Mouse (Mus musculus) kidney, postnatal 0 days (tissue): ENCODE measurements around the gene Nfia. TPM values are rescaled to one million over a fixed set of nuclear protein-coding genes. Genes with fewer than 3 reads are reported as not detected.

ENCODE experiments used
- ATAC-seq: fragments of 200-750 bp; cut with Nextera tagmentation; replicated peaks from 2 replicates; pipeline ENCODE4 v1.8.0; 2017; ENCODE audit warnings: low read depth, moderate number of reproducible peaks, moderate TSS enrichment, moderate library complexity; ENCODE audit not compliant: low FRiP score
- DNase-seq: peaks from one replicate; pipeline ENCODE4 v3.0.0-alpha.2; 2016; ENCODE audit warnings: low spot score
- H3K27ac ChIP-seq: fragments of 300-500 bp; sonication (generic); 2 replicates; pipeline ENCODE4 v1.5.1; 2014; ENCODE audit warnings: mild to moderate bottlenecking
- H3K27me3 ChIP-seq: fragments of 300-500 bp; sonication (generic); 2 replicates; pipeline ENCODE4 v1.6.1; 2014; ENCODE audit warnings: low read length, mixed read lengths; ENCODE audit not compliant: insufficient read depth
- H3K36me3 ChIP-seq: fragments of 300-500 bp; sonication (generic); 2 replicates; pipeline ENCODE4 v1.6.1; 2014; ENCODE audit warnings: low read length, mixed read lengths; ENCODE audit not compliant: insufficient read depth
- H3K4me1 ChIP-seq: fragments of 300-500 bp; sonication (generic); replicated peaks from 2 replicates; pipeline ENCODE4 v1.6.1; 2014; ENCODE audit warnings: antibody characterized with exemption, low read length, mixed read lengths; ENCODE audit not compliant: insufficient read depth
- H3K4me2 ChIP-seq: fragments of 300-500 bp; sonication (generic); 2 replicates; pipeline ENCODE4 v1.6.1; 2014; ENCODE audit warnings: mild to moderate bottlenecking, low read length, moderate library complexity, mixed read lengths
- H3K4me3 ChIP-seq: fragments of 300-500 bp; sonication (generic); replicated peaks from 2 replicates; pipeline ENCODE4 v1.5.1; 2014; ENCODE audit warnings: low read depth, low read length
- H3K9ac ChIP-seq: fragments of 300-500 bp; sonication (generic); 2 replicates; pipeline ENCODE4 v1.6.1; 2014; ENCODE audit warnings: low read depth, low read length
- H3K9me3 ChIP-seq: fragments of 300-500 bp; sonication (generic); replicated peaks from 2 replicates; pipeline ENCODE4 v1.6.1; 2016; ENCODE audit warnings: low read length, inconsistent platforms, mixed read lengths
- CTCF ChIP-seq: IDR thresholded peaks from 2 replicates; pipeline ENCODE4 v1.5.1; 2016; ENCODE audit warnings: antibody characterized with exemption, low read depth, mild to moderate bottlenecking, moderate library complexity
- WGBS: fragments of 180-500 bp; shearing (Covaris S2); extraction: QIAGEN DNeasy Blood & Tissue Kit; methylation state at CpG from one replicate; pipeline ENCODE4 v1.1.7; 2014; 5-methylcytosine and 5-hydroxymethylcytosine counted together
- polyA plus RNA-seq: library from polyadenylated mRNA; unstranded; fragments of >200 nt; fragmentation: Nextera tagmentation; extraction: Ambion mirVana; gene quantifications from 2 replicates; pipeline ENCODE4 v1.2.1, GENCODE M21; 2015

Nfia gene
- polyA plus RNA-seq, 1 experiment from 2014 or later: 25.9 TPM

GRCm38 (mm10) chr4:97820474-97821259, 48.1 kb downstream of the Nfia start:
- Histone ChIP-seq H3K27me3 (no peaks in the 10 kb centered on the region), H3K4me1 (no peaks in the 10 kb centered on the region), H3K9ac (no peak overlapping the region), H3K9me3 (no peaks in the 10 kb centered on the region), H3K4me3 (no peak overlapping the region), H3K27ac (no peak overlapping the region), H3K36me3 (no peaks in the 10 kb centered on the region), H3K4me2 (no peak overlapping the region)
- DNase-seq: no peak
- no peak for ATAC-seq
- no peak for TF ChIP-seq CTCF
- 53% methylated on average over 4 of the region's 4 CpGs for WGBS

- ATAC-seq (no peak), DNase-seq (no peak)
- H3K27me3 ChIP-seq: no peaks in the 10 kb centered on the region
- no peak overlapping the region for H3K4me2 ChIP-seq
- WGBS: 71% methylated on average over 4 of the region's 4 CpGs
- H3K4me3 ChIP-seq: no peak overlapping the region
- no peak overlapping the region for H3K27ac ChIP-seq
- H3K36me3 ChIP-seq: no peaks in the 10 kb centered on the region
- H3K4me1 ChIP-seq: no peaks in the 10 kb centered on the region
- TF ChIP-seq CTCF: no peak
- no peak overlapping the region for H3K9ac ChIP-seq
- no peaks in the 10 kb centered on the region for H3K9me3 ChIP-seq
Observed at GRCm38 (mm10) chr4:97821556-97822251, 49.2 kb downstream of the Nfia start.

- H3K4me3 ChIP-seq: no peak overlapping the region
- ATAC-seq: no peak
- WGBS: 88% methylated on average over 6 of the region's 6 CpGs
- no peak for TF ChIP-seq CTCF
- no peak for DNase-seq
- no peak overlapping the region for H3K9ac ChIP-seq
- H3K36me3 ChIP-seq: no peaks in the 10 kb centered on the region
- no peaks in the 10 kb centered on the region for H3K9me3 ChIP-seq
- no peaks in the 10 kb centered on the region for H3K27me3 ChIP-seq
- H3K4me2 ChIP-seq: no peak overlapping the region
- H3K4me1 ChIP-seq: no peaks in the 10 kb centered on the region
- H3K27ac ChIP-seq: no peak overlapping the region
Observed at GRCm38 (mm10) chr4:97823512-97823911, 51.0 kb downstream of the Nfia start.

- peak; percentile 13 for DNase-seq
- H3K36me3 ChIP-seq: no peaks in the 10 kb centered on the region
Observed at GRCm38 (mm10) chr4:97824451-97824850, 51.9 kb downstream of the Nfia start.

GRCm38 (mm10) chr4:97825432-97825831, 52.9 kb downstream of the Nfia start:
- no peaks in the 10 kb centered on the region for H3K4me1 ChIP-seq

More at GRCm38 (mm10) chr4:97824451-97824850, 51.9 kb downstream of the Nfia start:
- ATAC-seq: no peak
- H3K27ac ChIP-seq: no peak overlapping the region
- WGBS: 63% methylated on average over 4 of the region's 4 CpGs
- H3K4me3 ChIP-seq: no peak overlapping the region
- no peaks in the 10 kb centered on the region for H3K9me3 ChIP-seq
- H3K4me1 ChIP-seq: no peaks in the 10 kb centered on the region
- no peaks in the 10 kb centered on the region for H3K27me3 ChIP-seq
- no peak for TF ChIP-seq CTCF
- H3K4me2 ChIP-seq: no peak overlapping the region
- no peak overlapping the region for H3K9ac ChIP-seq

GRCm38 (mm10) chr4:97825841-97826240, 53.3 kb downstream of the Nfia start:
- H3K4me2 ChIP-seq: no peak overlapping the region
- H3K36me3 ChIP-seq: no peaks in the 10 kb centered on the region
- no peaks in the 10 kb centered on the region for H3K27me3 ChIP-seq
- ATAC-seq (no peak), DNase-seq (no peak)
- no peaks in the 10 kb centered on the region for H3K4me1 ChIP-seq
- no peak overlapping the region for H3K9ac ChIP-seq
- no peaks in the 10 kb centered on the region for H3K9me3 ChIP-seq
- WGBS: 83% methylated on average over 4 of the region's 4 CpGs
- TF ChIP-seq CTCF: no peak
- no peak overlapping the region for H3K4me3 ChIP-seq
- no peak overlapping the region for H3K27ac ChIP-seq

More at GRCm38 (mm10) chr4:97825432-97825831, 52.9 kb downstream of the Nfia start:
- no peaks in the 10 kb centered on the region for H3K27me3 ChIP-seq
- no peak for DNase-seq
- H3K4me3 ChIP-seq: no peak overlapping the region
- H3K9me3 ChIP-seq: no peaks in the 10 kb centered on the region
- no peak for TF ChIP-seq CTCF
- no peak overlapping the region for H3K27ac ChIP-seq
- H3K4me2 ChIP-seq: no peak overlapping the region
- no peaks in the 10 kb centered on the region for H3K36me3 ChIP-seq
- no peak overlapping the region for H3K9ac ChIP-seq
- whole genome bisulfite sequencing: 83% methylated on average over 4 of the region's 4 CpGs
- no peak for ATAC-seq
